Mouse (Mus musculus) C3H10T1/2 (cell line): ENCODE data around the gene Thumpd3. TPM values are rescaled to one million over a fixed set of nuclear protein-coding genes. Genes with fewer than 3 reads are reported as not detected.

Source experiments
- polyA plus RNA-seq, 2 experiments: library from polyadenylated mRNA; unstranded; fragments of >200 nt; fragmentation: generic; extraction: Trizol; gene quantifications; one replicate each; pipeline ENCODE4 v1.2.1; 2012; ENCODE audit warnings: missing spikeins in 2 of 2

Thumpd3 gene
- 1 to 10 TPM; 2.1 to 7.6 TPM for polyA plus RNA-seq

DNA sequence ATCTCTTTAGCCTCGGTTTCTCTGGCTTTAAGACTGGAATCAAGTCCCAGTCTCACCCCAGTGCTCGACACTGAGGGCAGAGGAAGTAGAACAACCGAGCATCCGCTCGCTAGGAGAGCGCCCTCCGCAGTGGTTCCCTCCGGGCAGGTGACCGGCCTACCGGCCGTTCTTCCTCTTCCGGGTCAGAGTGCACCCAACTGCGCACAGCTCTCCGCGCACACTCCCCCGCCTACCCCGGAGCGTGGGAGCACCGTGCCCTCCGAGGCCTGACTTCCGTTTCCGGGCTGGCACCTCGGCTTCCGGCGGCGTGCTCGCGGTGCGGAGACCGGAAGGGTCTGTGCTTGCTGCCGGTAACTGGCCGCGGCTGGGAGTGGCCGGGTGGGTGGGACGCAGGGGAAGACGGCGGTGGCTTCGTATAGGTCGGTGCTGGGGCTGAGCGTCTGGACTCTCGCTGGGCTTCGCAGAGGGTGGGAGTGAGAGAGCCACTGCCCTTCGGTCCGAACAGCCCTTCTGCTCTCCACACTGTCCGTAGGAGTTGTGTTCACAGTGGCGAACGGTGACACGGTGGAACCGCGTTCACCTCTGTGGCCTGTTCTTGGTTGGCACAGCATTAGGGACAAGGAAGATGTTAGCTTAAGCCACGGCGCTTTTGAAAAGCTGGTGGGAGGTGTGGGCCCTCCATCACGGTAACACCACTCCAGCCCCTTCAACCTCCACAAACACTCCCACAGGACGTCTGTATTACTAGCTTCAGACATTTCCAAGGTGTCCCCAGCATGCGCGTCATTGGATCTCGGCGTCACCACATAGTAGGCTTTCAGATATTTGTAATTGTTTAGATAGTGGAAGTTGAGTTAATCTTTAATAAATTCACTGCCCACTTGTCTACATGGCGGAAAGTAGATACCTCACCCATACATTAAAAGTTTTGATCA is at the start of gene Thumpd3:
TSS of gene Thumpd3 (plus strand) at position 185 of the 935 bp plus-strand sequence.

GRCm38 (mm10) chr6:113076686-113077516 is 30.9 kb downstream of the Thumpd3 start, which contains the start of gene Setd5:
Gene Setd5, plus strand, starts transcription at chr6:113077365.

Other genes starting within 250 kb of the Thumpd3 start
- 10 to 100 TPM in 1 of 2 experiments, under 1 TPM in 1; 0.66 to 10.4 TPM for gene Srgap3, start 99.0 kb upstream of the Thumpd3 start, polyA plus RNA-seq
- 10 to 100 TPM in 1 of 2 experiments, 1 to 10 TPM in 1; 1.6 to 19.1 TPM for gene Setd5, start 31.1 kb downstream of the Thumpd3 start, polyA plus RNA-seq
- gene Lhfpl4, start 149.2 kb downstream of the Thumpd3 start, polyA plus RNA-seq = 10 to 100 TPM in 1 of 2 experiments, 1 to 10 TPM in 1; 1.7 to 10.5 TPM
- 10 to 100 TPM; 20.4 to 29.4 TPM for gene Mtmr14, start 191.6 kb downstream of the Thumpd3 start, polyA plus RNA-seq
- under 1 TPM; 0.06 to 0.08 TPM for gene Cpne9, start 236.1 kb downstream of the Thumpd3 start, polyA plus RNA-seq